Mouse (Mus musculus): ENCODE data around the gene Coq3.

Coq3 gene

GRCm38 (mm10) chr4:21879565-21880220, at the start of gene Coq3:
Gene Coq3 (plus strand): TSS chr4:21879673.
- DNase-seq, result peak; percentile 75 to 83

DNA sequence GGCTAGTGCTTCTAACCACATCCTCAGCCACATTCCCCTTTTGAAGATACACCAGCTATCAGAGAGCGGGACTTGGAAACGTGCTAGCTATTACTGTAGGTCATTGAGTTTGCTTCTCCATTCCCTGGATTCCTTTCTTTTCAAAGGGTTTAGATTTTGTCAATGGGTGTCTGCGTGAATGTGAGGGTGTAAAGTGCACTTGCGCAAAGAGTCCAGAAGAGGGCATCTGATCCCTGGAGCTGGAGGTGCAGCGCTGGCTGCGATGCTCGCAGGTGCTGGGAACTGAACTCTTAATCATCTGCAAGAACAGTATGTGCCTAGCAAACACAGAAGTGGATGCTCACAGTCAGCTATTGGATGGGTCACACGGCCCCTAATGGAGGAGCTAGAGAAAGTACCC, 46.6 kb upstream of the Coq3 start:
- no peak for DNase-seq

DNA sequence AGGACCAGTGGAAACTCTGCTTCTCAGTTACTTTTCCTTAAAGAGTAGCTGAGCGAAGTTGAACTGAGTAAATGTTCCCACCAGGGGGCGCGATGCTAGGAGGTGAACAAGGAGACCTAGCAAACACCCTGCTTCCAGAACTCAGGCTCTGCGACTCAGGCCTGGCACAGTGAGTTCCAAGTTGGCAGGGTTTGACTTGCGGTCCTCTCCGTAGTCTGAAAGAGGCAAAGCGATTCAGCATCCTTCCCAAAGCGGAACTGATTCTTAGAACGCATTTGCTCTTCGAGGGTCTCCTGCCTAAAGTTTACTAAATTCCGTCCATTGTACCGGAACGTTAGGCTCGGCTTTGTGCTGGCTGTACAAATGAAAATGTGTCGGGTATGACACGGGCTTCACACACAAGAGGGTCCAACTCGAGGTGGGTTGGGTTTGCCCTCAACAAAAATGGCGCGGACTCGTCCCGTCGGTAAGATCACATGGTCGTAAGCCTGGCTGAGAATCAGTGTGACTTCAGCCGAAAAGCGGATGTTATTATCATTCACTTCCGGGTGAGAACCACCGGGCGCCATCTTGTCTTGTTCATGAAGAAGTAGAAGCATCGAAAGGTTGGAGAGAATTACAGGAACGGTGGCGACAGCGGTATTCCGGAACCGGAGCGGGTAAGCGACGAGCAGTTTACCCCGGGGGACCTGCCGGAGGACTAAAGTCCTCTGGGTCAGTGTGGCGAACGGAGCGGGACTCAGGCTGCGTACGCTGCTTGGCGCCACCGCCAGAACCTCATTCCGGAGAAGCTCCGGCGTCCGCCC, 31.8 kb upstream of the Coq3 start, which contains the start of gene Pnisr:
Gene Pnisr, plus strand, starts transcription at position 103 of the 806 bp plus-strand sequence.
- peak; percentile 94 to 95 for DNase-seq

- DNase-seq, result peak; percentile 88 to 91
Observed at GRCm38 (mm10) chr4:21848287-21848630, 31.2 kb upstream of the Coq3 start.

DNA sequence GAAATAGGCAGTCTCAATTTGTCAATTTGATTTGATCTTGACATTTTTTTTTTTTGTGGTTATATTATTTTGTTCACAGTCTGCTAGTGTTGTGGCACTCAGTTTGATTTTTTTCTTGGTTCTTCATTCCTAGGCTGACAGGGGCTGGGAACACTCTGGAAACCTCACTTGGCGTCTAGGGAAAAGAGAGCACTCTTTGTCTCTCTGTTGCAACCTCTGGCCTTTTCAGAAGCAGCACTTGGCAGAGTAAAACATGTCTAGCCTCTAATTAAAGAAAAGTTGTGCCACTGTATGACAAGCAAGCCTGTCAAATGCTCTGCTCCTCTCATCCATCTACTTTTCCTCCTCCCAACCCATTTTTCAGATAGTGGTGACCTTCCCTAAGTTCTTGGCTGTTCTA, 22.0 kb upstream of the Coq3 start:
- DNase-seq, result no peak

DNA sequence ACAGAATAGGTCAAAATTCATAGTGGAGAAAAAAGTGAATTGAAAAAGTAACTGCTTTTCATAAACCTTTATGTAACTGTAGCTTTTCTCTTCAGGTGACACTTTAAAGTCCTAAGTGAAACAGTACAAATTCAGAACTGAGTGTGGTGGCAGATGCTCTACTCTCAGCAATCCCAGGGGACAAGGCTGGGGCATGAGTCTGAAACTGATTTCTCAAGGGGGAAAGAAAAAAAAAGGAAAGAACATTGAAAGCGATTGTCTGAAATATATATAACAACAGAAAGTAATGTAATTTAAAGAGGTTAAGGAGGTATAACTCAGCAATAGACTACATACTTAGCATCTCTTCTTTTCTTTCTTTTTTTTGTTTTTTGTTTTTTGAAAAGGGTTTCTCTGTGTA, 14.2 kb upstream of the Coq3 start:
- no peak for DNase-seq

DNA sequence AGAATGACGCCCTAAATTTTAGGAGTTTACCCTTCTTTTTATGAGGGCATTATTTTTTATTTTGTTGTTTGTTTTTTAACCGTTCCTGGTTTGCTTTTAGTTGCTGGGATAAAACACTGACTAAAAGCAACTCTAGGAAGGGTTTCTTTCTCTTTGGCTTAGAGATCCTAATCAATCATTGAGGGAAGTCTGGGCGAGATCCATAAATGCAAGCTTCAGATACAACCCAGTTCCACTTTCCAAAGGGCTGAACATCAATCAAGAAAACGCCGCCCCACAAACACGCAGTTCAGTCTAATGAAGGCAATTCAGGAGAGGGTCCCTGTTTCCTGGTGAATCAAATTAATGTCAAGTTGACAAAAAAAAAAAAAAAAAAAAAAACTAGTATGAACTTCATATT, 697 bp upstream of the Coq3 start:
- DNase-seq, result no peak

GRCm38 (mm10) chr4:21882806-21883205, 3.3 kb downstream of the Coq3 start:
- no peak for DNase-seq

- no peak for DNase-seq
Observed at GRCm38 (mm10) chr4:21885831-21886230, 6.4 kb downstream of the Coq3 start.

DNA sequence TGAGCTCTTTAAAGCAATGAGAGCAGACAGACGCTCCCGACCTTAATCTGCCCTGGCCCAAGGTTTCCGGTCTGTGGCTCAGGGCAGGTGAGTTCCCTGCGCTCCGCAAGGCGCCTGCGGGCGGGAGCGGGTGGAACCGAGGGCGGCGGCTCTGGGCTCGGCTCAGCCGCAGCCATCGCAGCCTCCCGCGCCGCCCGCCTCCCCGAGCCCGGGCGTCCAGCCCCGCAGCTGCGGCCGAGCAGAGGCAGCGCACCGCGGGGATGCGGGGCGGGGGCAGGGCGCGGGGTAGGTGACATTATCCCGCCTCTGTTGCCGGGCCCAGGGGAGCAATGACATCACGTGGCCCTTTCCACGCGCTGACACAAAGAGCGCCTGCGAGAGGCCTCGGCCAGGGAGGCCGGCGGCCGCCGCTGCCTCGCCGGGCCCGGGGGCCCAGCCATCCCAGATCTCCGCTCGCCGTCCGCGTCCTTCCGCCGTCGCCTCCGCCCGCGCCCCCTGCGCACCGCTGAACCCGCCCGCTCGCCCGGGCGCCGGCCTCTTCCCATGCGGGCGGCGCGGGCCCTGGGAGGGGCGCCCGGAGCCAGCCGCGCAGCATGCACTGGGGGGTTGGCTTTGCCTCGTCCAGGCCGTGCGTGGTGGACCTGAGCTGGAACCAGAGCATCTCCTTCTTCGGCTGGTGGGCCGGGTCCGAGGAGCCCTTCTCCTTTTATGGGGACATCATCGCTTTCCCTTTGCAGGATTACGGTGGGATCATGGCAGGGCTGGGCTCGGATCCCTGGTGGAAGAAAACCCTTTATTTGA, 51.7 kb downstream of the Coq3 start, which contains the start of gene Faxc:
Gene Faxc, plus strand, starts transcription at position 359 of the 801 bp plus-strand sequence.
- DNase-seq, result peak; percentile 79 to 84

DNA sequence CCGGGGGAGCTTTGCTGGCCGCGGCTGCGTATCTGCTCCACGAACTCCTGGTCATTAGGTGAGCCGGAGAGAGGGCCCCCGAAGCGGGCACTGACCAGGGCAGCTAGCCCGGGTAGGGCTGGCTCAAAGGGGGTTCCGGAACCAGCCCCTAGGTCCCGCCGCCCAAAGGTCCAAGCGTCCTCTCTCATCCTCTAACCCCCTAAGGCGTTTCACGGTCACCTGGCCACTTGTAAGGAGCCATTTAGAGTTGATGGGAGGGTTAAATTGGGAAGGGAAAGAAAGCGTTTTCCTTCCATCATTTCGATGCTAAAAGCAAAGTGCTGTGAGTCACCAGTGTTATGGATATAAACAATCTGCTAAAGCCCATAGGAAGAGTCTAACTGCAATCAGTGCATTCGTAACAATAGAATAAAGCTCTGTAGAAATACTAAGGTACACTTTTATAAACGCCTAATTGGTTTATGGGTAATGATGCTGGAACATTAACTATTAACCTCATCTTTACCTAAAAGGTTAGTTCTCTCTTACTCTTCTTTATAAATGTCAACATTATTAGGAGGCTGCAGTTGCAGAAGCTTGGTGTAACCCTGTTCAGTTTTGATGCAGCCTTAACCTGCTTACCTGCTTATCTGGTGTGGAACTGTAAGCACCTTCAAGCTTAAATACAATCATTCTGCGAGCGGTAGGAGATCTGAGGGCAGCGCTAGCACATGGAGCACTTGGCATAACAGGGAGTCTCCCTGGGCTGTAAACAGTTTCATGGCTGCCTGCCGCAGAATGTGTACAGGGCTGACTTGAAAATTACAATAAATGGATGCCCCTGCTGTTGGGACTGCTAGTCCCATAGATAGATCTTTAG, 52.5 kb downstream of the Coq3 start:
- peak; percentile 46 to 49 for DNase-seq

DNA sequence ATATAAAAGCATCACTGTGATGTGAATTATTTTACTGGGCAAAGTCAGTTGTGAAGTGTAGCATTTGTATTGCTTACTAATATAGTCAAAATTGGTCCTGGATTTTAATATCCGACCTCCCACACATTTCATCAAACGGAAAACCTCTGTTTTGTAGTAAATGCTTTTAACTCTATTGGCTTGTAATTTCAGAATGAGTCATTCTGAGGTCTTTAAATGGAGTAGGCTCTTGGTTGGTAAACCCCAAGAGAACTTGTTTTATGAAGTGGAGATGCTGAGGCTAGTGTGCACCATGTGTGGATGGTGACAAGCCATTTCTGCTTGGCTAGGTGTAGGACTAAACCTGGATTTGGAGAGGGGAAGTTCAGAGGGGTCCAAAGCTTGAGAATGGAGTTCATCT, 55.9 kb downstream of the Coq3 start:
- DNase-seq, result no peak

- DNase-seq, result no peak
Observed at GRCm38 (mm10) chr4:21936424-21936823, 57.0 kb downstream of the Coq3 start.

GRCm38 (mm10) chr4:21937890-21938289, 58.4 kb downstream of the Coq3 start:
- DNase-seq, result no peak

DNA sequence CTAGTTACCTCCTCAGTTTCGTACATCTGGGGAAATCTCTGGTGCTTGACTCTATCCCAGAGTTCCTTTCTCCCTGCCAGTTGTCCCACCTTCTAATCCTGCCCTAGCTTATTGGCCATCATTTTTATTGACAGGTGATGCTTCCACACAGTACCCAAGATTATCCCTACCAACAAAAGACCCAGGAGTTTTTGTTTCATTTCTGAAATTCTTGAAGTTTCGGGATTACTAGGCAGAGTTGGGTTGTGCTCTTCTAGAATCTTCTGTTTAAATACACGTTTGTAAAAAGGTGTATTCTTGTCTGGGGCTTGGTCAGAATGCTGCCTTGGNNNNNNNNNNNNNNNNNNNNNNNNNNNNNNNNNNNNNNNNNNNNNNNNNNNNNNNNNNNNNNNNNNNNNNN, 65.2 kb downstream of the Coq3 start:
- no peak for DNase-seq

- peak; percentile 56 to 61 for DNase-seq
Observed at GRCm38 (mm10) chr4:21951444-21951843, 72.0 kb downstream of the Coq3 start.

GRCm38 (mm10) chr4:21952255-21952654, 72.8 kb downstream of the Coq3 start:
- DNase-seq, result no peak

DNA sequence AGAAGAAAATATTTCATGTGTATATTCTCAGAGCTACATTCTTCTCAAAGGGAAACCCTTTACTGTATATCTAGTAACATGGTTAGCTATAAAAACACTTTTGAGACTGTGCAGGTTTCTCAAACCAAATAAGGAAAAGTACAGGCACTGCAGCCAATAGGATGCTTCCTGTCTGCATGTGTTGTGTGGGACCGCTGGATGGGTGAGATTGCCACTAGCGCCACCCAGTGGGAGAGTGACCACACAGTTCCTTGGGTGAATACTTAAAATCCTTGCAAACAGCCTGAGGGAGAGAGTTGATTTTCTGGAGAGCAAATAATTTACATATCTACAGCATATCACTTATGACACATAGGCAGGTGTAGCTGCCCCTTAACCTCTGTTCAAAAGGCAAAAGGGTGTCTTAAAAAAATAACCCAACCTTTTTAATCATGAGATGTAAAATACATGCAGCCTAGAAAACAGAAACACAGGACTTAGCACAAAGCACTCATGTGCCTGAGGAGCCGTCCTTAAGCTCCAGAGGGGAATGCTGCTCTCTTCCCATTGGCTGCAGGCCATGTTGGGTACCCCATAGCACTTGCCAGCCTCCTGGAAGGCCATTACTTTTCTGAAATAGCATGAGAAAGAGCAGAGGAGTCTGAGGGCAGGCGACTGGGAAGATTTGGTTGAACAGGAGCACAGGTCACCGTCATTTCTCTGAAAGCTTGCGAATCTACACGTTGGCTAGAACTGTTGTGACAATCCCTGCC, 78.3 kb downstream of the Coq3 start:
- DNase-seq, result peak; percentile 41 to 46

Data from cerebellum, adult 18-20 months (tissue).